Mouse (Mus musculus): ENCODE results near the gene Cyp2c65.
"Not testable (repeated sequence)": the region's sequence is repeated elsewhere in the genome, so short reads cannot be mapped to it uniquely, and the experiment has no call there.

Gene Cyp2c65

GRCm38 (mm10) chr19:39060719-39061118, at the start of gene Cyp2c65:
Gene Cyp2c65, plus strand, starts transcription at chr19:39061015.
- DNase-seq (ENCODE audit: low spot score) = no peak

DNA sequence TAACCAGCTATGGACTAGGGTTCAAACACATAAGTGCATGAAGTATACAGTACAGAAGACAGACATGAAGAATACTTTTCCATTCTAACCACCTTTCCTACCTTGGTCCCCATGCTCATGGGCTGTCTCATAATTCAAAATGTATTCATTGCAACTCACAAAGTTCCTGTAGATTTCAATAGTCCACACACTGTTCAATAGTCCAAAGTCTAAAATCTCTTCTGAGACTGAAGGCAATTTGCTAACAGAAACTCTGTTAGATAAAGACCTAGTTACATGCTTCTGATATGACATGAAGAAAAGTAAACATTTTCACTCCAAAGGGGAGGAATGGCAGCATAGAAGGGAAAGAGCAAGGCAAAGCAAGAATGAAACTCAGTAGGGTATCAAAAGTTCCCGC, 2.9 kb upstream of the Cyp2c65 start:
- DNase-seq (ENCODE audit: low spot score) = no peak

- DNase-seq (ENCODE audit: low spot score) = not testable (repeated sequence)
Measured at GRCm38 (mm10) chr19:39098779-39099178, 38.0 kb downstream of the Cyp2c65 start.

DNA sequence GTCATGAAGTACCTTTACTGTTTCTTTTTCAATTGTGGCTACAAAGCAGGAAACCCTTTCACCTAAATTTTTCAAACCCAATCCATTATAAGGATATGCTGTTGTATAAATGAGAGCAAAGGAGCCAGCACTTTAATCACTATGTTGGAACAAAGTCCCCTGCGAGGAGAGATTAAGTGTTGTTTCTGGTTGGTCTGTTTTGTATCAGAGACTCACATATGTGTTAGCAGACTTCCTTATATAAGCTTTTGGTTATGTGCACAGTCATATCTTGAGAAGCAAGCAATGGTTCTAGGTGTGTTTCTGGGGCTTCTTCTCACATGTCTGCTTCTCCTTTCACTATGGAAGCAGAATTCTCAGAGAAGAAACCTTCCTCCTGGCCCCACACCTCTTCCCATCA, 52.8 kb downstream of the Cyp2c65 start, which contains the start of gene Cyp2c66:
Gene Cyp2c66 (plus strand): TSS at position 255 of the 400 bp plus-strand sequence.
- DNase-seq (ENCODE audit: low spot score) = no peak
